Mouse (Mus musculus) lung, adult 2 months (tissue): ENCODE data around the gene Abcb8. TPM values are rescaled to one million over a fixed set of nuclear protein-coding genes. Genes with fewer than 3 reads are reported as not detected.
"Not testable (repeated sequence)": the region's sequence is repeated elsewhere in the genome, so short reads cannot be mapped to it uniquely, and the experiment has no call there.

Source experiments
- DNase-seq: peaks from one replicate; pipeline ENCODE4 v3.0.0; 2022
- H3K4me1 ChIP-seq: fragments of 200-500 bp; 2 replicates; pipeline ENCODE4 v1.6.1; 2011; ENCODE audit warnings: low read length; ENCODE audit not compliant: control insufficient read depth, insufficient read depth
- H3K4me3 ChIP-seq: fragments of 200-500 bp; replicated peaks from 2 replicates; pipeline ENCODE3; 2011; ENCODE audit warnings: low read depth, mild to moderate bottlenecking, control low read depth, low read length; ENCODE audit errors: extremely low read depth
- CTCF ChIP-seq: fragments of 200-500 bp; IDR thresholded peaks from 2 replicates; pipeline ENCODE4 v1.5.1; 2011; ENCODE audit warnings: mild to moderate bottlenecking, low read length, control low read depth; ENCODE audit not compliant: insufficient read depth
- POLR2A ChIP-seq: fragments of 200-500 bp; IDR thresholded peaks from 2 replicates; pipeline ENCODE4 v1.6.1; 2011; ENCODE audit warnings: low read depth, mild to moderate bottlenecking, control low read depth, low read length, borderline replicate concordance; ENCODE audit errors: extremely low read depth
- WGBS: fragments of 180-500 bp; shearing (Covaris S2); methylation state at CpG from one replicate; pipeline ENCODE4 v1.1.7; 2018; 5-methylcytosine and 5-hydroxymethylcytosine counted together
- polyA plus RNA-seq: library from polyadenylated mRNA; depleted of rRNA; stranded (reverse); fragments of >200 nt; gene quantifications from 2 replicates; pipeline ENCODE4 v1.2.3, GENCODE M21; 2012

The Abcb8 gene
- polyA plus RNA-seq, 1 experiment = 38.5 TPM

DNA sequence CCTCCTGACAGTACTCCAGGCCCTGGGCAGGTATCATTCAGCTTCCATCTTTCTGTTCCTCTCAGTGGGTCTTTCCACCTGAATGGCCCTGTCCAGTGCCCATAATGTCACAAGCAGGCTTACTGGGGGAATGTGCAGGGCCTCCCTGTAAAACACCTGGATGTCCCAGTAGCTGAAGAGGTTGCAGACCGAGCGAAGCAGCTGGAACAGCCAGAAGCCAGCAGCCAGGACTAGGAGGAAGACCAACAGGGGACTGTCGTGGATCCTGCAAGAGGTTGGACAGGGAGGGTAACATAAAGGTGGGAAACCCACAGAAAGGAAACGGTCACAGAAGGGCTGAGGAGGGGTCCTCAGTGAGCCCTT lies 3.8 kb upstream of the Abcb8 start:
- 84% methylated on average over 4 of the region's 4 CpGs for WGBS
- TF ChIP-seq POLR2A = no peak
- no peak for TF ChIP-seq CTCF
- no peak for DNase-seq
- Histone ChIP-seq H3K4me3 (no peak overlapping the region), H3K4me1 (peaks cover 14% of the 10 kb centered on the region)

DNA sequence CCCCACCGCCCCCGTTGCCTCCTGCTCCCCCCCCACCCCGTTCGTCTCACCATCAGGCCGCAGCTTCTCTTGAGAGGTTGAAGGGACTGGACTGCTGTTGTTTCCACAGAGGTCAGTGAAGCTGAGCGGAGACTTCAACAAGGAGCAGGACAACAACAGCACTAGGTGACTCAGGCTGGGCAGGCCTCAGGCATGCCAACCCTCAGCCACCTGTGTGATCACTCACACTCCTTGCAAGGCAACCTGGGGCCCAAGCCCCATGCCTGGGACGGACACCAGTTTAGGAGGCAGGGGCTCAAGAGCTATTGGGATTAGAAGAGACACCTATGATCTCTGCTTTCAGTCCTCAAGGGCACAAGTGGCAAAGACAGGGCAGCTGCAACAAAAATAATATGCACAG lies 1.6 kb upstream of the Abcb8 start, which contains the start of gene Atg9b:
TSS of gene Atg9b (minus strand) at position 280 of the 400 bp plus-strand sequence.
- TF ChIP-seq CTCF = no peak
- no peak for TF ChIP-seq POLR2A

DNA sequence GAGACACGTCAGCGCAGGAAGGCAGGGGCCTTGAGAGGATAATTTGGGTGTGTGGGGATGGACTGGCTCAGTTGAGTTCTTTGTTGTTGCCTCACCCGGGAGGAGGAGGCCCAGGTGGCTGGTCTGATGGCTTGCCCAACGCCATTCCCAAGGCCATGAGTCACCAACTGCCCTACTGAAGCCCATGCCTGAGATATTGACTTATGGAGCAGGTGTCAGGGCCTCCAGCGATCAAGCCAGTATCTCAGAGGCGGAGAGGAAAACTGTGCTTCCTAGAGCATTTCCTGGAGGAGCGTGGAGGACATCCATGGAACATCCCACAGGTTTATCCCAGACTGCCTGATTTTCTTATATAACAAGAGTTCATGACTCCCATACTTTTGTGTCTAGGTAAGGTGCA lies 739 bp upstream of the Abcb8 start:
- peaks cover 13% of the 10 kb centered on the region for H3K4me1 ChIP-seq
- no peak for DNase-seq
- TF ChIP-seq POLR2A = no peak
- TF ChIP-seq CTCF = no peak
- H3K4me3 ChIP-seq = no peak overlapping the region
- 65% methylated on average over 7 of the region's 7 CpGs for WGBS

More for the DNA sequence above, 1.6 kb upstream of the Abcb8 start, which contains the start of gene Atg9b:
- 89% methylated on average over 7 of the region's 7 CpGs for WGBS
- peaks cover 16% of the 10 kb centered on the region for H3K4me1 ChIP-seq
- H3K4me3 ChIP-seq = no peak within 1 kb of the TSS
- no peak for DNase-seq

DNA sequence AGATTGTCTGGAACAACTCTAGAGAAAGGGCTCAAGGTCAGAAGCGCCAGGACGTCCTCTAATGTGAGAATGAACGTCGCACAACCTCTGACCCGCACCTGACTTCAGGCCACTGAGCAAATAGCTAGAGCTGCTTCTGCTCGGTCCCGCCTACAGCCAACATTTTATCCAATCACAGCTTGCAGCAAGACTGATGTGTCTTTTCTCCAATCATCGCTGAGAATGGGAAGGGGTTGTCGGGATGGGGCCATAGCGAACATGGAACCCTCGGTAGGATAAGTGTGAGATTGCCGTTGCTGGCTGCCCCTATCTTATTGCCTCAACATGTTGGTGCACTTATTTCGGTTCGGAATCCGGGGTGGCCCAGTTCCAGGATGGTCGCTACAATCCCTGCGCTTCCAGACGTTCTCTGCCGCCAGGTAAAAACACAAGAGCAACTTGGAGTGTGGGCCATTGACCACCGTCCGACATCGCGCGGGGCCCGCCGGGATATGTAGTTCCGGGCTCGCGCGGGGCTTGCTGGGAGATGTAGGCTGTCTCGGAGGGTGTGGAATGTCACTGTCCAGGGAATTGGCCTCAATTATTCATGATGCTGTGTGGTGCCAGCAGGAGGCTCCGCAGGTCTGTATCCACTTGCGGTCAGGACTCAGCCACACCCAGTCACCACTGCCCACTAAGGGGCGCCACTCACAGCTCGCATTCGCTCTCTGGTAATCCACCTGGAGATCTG lies 867 bp downstream of the Abcb8 start:
- Histone ChIP-seq H3K4me3 (peak overlapping the region; percentile 80), H3K4me1 (peaks cover 8% of the 10 kb centered on the region)
- DNase-seq = peak; percentile 97
- peak; percentile 68; the same call in 1 of the 2 replicates for TF ChIP-seq POLR2A
- peak; percentile 60 for TF ChIP-seq CTCF
- 1% methylated on average over 36 of the region's 36 CpGs for WGBS

DNA sequence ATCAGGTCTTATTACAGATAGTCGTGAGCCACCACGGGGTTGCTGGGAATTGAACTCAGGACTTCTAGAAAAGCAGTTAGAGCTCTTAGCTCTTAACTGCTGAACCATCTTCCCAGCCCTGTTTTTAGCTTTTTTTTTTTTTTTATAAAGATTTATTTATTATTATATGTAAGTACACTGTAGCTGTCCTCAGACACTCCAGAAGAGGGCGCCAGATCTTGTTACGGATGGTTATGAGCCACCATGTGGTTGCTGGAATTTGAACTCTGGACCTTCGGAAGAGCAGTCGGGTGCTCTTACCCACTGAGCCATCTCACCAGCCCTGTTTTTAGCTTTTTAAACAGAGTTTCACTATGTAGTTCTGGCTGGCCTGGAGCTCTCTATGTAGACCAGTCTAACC lies 2.8 kb downstream of the Abcb8 start:
- WGBS = 90% methylated on average over 6 of the region's 6 CpGs
- H3K4me1 ChIP-seq, H3K4me3 ChIP-seq, DNase-seq: not testable (repeated sequence)

DNA sequence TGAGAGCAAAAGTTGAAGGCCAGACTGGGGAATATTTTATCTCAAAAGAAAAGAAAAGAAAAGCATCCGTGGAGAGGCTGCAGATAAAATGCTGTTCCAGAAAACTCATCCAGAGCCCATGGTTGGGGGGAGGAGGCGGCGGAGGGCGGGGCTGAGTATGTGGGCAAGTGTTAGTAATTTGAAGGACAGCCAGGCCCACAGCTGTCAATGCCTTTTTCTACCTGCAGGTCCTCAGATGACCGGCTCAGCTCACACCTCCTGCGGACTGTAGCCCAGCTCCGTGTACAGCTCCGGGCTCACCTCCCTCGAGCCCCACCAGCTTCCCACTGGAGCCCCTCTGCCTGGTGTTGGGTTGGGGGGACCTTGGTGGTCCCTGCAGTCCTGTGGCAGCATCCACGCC lies 6.2 kb downstream of the Abcb8 start:
- DNase-seq = no peak
- 87% methylated on average over 10 of the region's 10 CpGs for WGBS
- TF ChIP-seq CTCF = no peak
- TF ChIP-seq POLR2A = no peak
- H3K4me1 ChIP-seq = peaks cover 2% of the 10 kb centered on the region; the same call in 1 of the 2 replicates
- no peak overlapping the region for H3K4me3 ChIP-seq

DNA sequence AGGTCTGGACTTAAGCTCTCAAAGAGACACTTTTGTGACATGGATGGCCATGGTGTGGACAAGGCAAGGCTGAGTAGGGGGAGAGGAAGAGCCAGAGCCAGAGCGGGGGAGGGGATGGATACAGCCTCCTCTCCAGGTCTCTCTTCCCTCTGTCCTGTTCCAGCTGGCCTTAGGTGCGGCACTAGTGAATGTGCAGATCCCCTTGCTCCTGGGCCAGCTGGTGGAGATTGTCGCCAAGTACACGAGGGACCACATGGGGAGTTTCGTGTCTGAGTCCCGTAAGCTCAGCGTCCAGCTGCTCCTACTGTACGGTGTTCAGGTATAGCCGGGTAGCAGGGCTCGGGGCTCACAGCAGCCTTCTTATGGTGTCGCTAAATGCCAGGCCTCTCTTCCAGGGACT lies 6.9 kb downstream of the Abcb8 start:
- Histone ChIP-seq H3K4me3 (no peak overlapping the region), H3K4me1 (no peaks in the 10 kb centered on the region)
- TF ChIP-seq POLR2A (no peak), CTCF (no peak)
- 92% methylated on average over 11 of the region's 11 CpGs for WGBS
- DNase-seq = no peak

DNA sequence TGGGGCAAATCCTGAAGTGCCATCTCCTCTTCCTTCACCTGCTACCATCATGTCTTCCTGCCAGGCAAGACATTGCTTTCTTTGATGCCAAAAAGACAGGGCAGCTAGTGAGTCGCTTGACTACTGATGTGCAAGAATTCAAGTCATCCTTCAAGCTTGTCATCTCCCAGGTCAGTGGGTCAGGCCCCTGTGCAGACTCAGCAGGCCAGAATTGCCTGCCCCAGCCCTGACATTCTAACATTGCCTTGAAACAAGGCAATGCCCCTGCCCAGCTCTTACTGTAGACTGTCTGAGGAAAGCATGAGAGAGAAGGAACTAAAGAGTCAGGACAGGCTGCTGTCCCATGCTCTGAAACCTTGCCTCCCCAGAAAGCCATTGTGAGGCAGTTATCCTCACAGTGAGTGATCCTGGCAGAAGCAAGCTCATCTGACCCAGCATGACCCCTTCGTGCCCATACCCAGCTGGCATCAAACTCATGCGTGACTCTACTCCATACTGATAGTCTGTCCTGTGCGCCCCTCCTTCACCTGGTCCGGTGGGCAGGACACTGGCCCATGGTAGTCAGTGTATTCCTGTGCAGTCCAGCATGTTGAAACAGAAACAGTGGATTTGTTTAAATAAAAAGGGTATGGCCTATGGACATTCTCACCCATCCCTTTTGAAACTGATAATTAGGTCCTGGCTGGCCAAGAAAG lies 7.6 kb downstream of the Abcb8 start:
- 89% methylated on average over 5 of the region's 5 CpGs for WGBS
- H3K4me3 ChIP-seq = no peak overlapping the region
- no peak for DNase-seq
- no peaks in the 10 kb centered on the region for H3K4me1 ChIP-seq
- no peak for TF ChIP-seq CTCF
- no peak for TF ChIP-seq POLR2A

DNA sequence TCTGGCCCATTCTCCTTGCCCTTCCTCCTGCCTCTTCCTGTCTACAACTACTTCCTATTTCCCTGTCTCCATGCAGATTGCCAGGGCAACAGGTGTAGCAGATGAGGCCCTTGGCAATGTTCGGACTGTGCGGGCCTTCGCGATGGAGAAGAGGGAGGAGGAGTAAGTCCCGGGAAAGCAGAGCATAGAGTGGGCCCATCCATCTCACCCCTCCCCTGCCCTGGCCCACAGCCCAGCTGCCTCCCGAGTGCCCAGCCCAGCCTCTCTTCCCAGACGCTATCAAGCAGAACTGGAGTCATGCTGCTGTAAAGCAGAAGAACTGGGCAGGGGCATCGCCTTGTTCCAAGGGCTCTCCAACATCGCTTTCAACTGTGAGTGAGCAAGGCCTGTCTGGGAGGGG lies 8.5 kb downstream of the Abcb8 start:
- WGBS = 68% methylated on average over 9 of the region's 9 CpGs

More for the DNA sequence above, 8.5 kb downstream of the Abcb8 start:
- TF ChIP-seq CTCF (no peak), POLR2A (no peak)
- no peak overlapping the region for H3K4me3 ChIP-seq
- no peak for DNase-seq
- H3K4me1 ChIP-seq = no peaks in the 10 kb centered on the region
